Mouse (Mus musculus) cerebellum, adult 2 months (tissue): Measurements from ENCODE around the gene Kcnip3. TPM values are rescaled to one million over a fixed set of nuclear protein-coding genes. Genes with fewer than 3 reads are reported as not detected.

Experiments used
- DNase-seq, 2 experiments: peaks; one replicate each; pipeline ENCODE4 v3.0.0; 2021
- H3K27ac ChIP-seq: fragments of 200-500 bp; 2 replicates; pipeline ENCODE4 v1.5.1; 2012; ENCODE audit warnings: low read length, control low read depth, inconsistent platforms; ENCODE audit not compliant: insufficient read depth
- H3K27me3 ChIP-seq: fragments of 200-500 bp; 2 replicates; pipeline ENCODE4 v1.6.1; 2012; ENCODE audit warnings: inconsistent platforms, mild to moderate bottlenecking, low read length, moderate library complexity; ENCODE audit not compliant: control insufficient read depth, insufficient read depth
- H3K4me1 ChIP-seq: fragments of 200-500 bp; 2 replicates; pipeline ENCODE4 v1.6.1; 2011; ENCODE audit warnings: low read length; ENCODE audit not compliant: control insufficient read depth, insufficient read depth
- H3K4me3 ChIP-seq: fragments of 200-500 bp; replicated peaks from 2 replicates; pipeline ENCODE3; 2011; ENCODE audit warnings: mild to moderate bottlenecking, low read depth, low read length, control low read depth; ENCODE audit not compliant: insufficient read depth
- CTCF ChIP-seq: fragments of 200-500 bp; IDR thresholded peaks from 2 replicates; pipeline ENCODE4 v1.5.1; 2011; ENCODE audit warnings: low read depth, mild to moderate bottlenecking, control low read depth, low read length, moderate library complexity, borderline replicate concordance; ENCODE audit not compliant: insufficient read depth
- POLR2A ChIP-seq: fragments of 200-500 bp; IDR thresholded peaks from 2 replicates; pipeline ENCODE4 v1.6.1; 2011; ENCODE audit warnings: low read length, control low read depth, borderline replicate concordance; ENCODE audit not compliant: insufficient read depth
- WGBS: fragments of 180-500 bp; shearing (Covaris S2); methylation state at CpG from one replicate; pipeline ENCODE4 v1.1.7; 2018; 5-methylcytosine and 5-hydroxymethylcytosine counted together
- polyA plus RNA-seq: library from polyadenylated mRNA; depleted of rRNA; stranded (reverse); fragments of >200 nt; gene quantifications from 2 replicates; pipeline ENCODE4 v1.2.3, GENCODE M21; 2012

Gene Kcnip3
- polyA plus RNA-seq, 1 experiment: 81.6 TPM

GRCm38 (mm10) chr2:127479210-127479609 is 42.7 kb downstream of the Kcnip3 start:
- Histone ChIP-seq H3K4me1 (peaks cover 20% of the 10 kb centered on the region), H3K27ac (no peak overlapping the region), H3K4me3 (no peak overlapping the region), H3K27me3 (no peaks in the 10 kb centered on the region)
- DNase-seq: no peak
- TF ChIP-seq POLR2A (no peak), CTCF (no peak)
- WGBS: 66% methylated on average over 4 of the region's 4 CpGs

- no peak for TF ChIP-seq POLR2A
- no peak for TF ChIP-seq CTCF
- WGBS: 69% methylated on average over 3 of the region's 3 CpGs
- H3K27ac ChIP-seq: no peak overlapping the region
- DNase-seq: no peak
- no peaks in the 10 kb centered on the region for H3K27me3 ChIP-seq
- no peak overlapping the region for H3K4me3 ChIP-seq
- peaks cover 3% of the 10 kb centered on the region; the same call in 1 of the 2 replicates for H3K4me1 ChIP-seq
These were observed 49.6 kb downstream of the Kcnip3 start for GRCm38 (mm10) chr2:127472279-127472678.

- 86% methylated on average over 8 of the region's 8 CpGs for WGBS
- H3K4me3 ChIP-seq: no peak overlapping the region
These were observed 50.6 kb downstream of the Kcnip3 start for GRCm38 (mm10) chr2:127471281-127471680.

GRCm38 (mm10) chr2:127470661-127471060 is 51.2 kb downstream of the Kcnip3 start:
- no peak overlapping the region for H3K4me3 ChIP-seq
- TF ChIP-seq POLR2A (no peak), CTCF (no peak)
- H3K27ac ChIP-seq: no peak overlapping the region
- no peak for DNase-seq
- 93% methylated on average over 10 of the region's 10 CpGs for WGBS
- no peaks in the 10 kb centered on the region for H3K27me3 ChIP-seq
- peaks cover 3% of the 10 kb centered on the region; the same call in 1 of the 2 replicates for H3K4me1 ChIP-seq

More at GRCm38 (mm10) chr2:127471281-127471680, 50.6 kb downstream of the Kcnip3 start:
- no peak overlapping the region for H3K27ac ChIP-seq
- no peaks in the 10 kb centered on the region for H3K27me3 ChIP-seq
- H3K4me1 ChIP-seq: peaks cover 3% of the 10 kb centered on the region; the same call in 1 of the 2 replicates
- no peak for DNase-seq
- TF ChIP-seq CTCF: no peak
- TF ChIP-seq POLR2A: no peak

GRCm38 (mm10) chr2:127470183-127470582 is 51.7 kb downstream of the Kcnip3 start:
- WGBS: 79% methylated on average over 5 of the region's 5 CpGs
- no peak for DNase-seq
- TF ChIP-seq CTCF: no peak
- no peak for TF ChIP-seq POLR2A
- H3K4me1 ChIP-seq: peaks cover 3% of the 10 kb centered on the region; the same call in 1 of the 2 replicates
- no peaks in the 10 kb centered on the region for H3K27me3 ChIP-seq
- H3K4me3 ChIP-seq: no peak overlapping the region
- H3K27ac ChIP-seq: no peak overlapping the region

- peak; percentile 71 for DNase-seq
- WGBS: 9% methylated on average over 8 of the region's 8 CpGs
- no peaks in the 10 kb centered on the region for H3K27me3 ChIP-seq
- TF ChIP-seq POLR2A: no peak
- TF ChIP-seq CTCF: peak; percentile 91
- H3K4me3 ChIP-seq: no peak overlapping the region
- H3K27ac ChIP-seq: no peak overlapping the region
- peaks cover 16% of the 10 kb centered on the region for H3K4me1 ChIP-seq
These were observed 59.6 kb downstream of the Kcnip3 start for GRCm38 (mm10) chr2:127462314-127462713.

- TF ChIP-seq POLR2A: no peak
- no peak for DNase-seq
- Histone ChIP-seq H3K4me3 (no peak overlapping the region), H3K4me1 (peaks cover 16% of the 10 kb centered on the region), H3K27ac (no peak overlapping the region), H3K27me3 (no peaks in the 10 kb centered on the region)
- 68% methylated on average over 9 of the region's 9 CpGs for WGBS
These were observed 60.5 kb downstream of the Kcnip3 start for GRCm38 (mm10) chr2:127461351-127461750.

GRCm38 (mm10) chr2:127459341-127459740 is 62.6 kb downstream of the Kcnip3 start:
- H3K4me3 ChIP-seq: no peak overlapping the region
- 17% methylated on average over 2 of the region's 2 CpGs for WGBS
- peak; percentile 49 to 65 for DNase-seq

More at GRCm38 (mm10) chr2:127459341-127459740, 62.6 kb downstream of the Kcnip3 start:
- TF ChIP-seq CTCF (no peak), POLR2A (no peak)
- Histone ChIP-seq H3K27me3 (no peaks in the 10 kb centered on the region), H3K4me1 (peaks cover 20% of the 10 kb centered on the region), H3K27ac (no peak overlapping the region)
